Mouse (Mus musculus): ENCODE measurements at regions not wholly inside any gene's neighbourhood (a gene's known extent, or its start where the extent isn't known, plus 50 kb on each side); places are given as distances from the start of the nearest gene placed in this dataset.
"Not testable (repeated sequence)": the region's sequence is repeated elsewhere in the genome, so short reads cannot be mapped to it uniquely, and the experiment has no call there.

GRCm38 (mm10) chr6:24384193-24384888 is 130.5 kb downstream of the Iqub start:
- in situ Hi-C loops (cut with MseI, MboI) = no loop called here

- in situ Hi-C loops (cut with MseI, MboI) = no loop called here
These were observed 135.0 kb downstream of the Iqub start for GRCm38 (mm10) chr6:24379859-24380258.

- in situ Hi-C loops (cut with MseI, MboI) = no loop called here
These were observed 138.1 kb downstream of the Iqub start for GRCm38 (mm10) chr6:24376728-24377127.

GRCm38 (mm10) chr6:24373161-24373560 is 141.7 kb downstream of the Iqub start:
- in situ Hi-C loops (cut with MseI, MboI) = loop anchor here (25.0 kb wide), 2 partner anchors 336 to 886 kb away; no protein-coding TSS in a partner anchor

GRCm38 (mm10) chr6:24371680-24372079 is 143.2 kb downstream of the Iqub start:
- in situ Hi-C loops (cut with MseI, MboI) = loop anchor here (25.0 kb wide), 2 partner anchors 334 to 884 kb away; no protein-coding TSS in a partner anchor

- in situ Hi-C loops (cut with MseI, MboI) = loop anchor here (25.0 kb wide), 2 partner anchors 314 to 864 kb away; no protein-coding TSS in a partner anchor
These were observed 164.0 kb downstream of the Iqub start for GRCm38 (mm10) chr6:24350882-24351281.

GRCm38 (mm10) chr6:24348481-24349062 is 166.3 kb downstream of the Iqub start:
- in situ Hi-C loops (cut with MseI, MboI) = no loop called here

- in situ Hi-C loops (cut with MseI, MboI) = no loop called here
These were observed 167.0 kb downstream of the Iqub start for GRCm38 (mm10) chr6:24347745-24348480.

GRCm38 (mm10) chr6:24342471-24342870 is 172.4 kb downstream of the Iqub start:
- in situ Hi-C loops (cut with MseI, MboI) = no loop called here

GRCm38 (mm10) chr6:24342056-24342455 is 172.8 kb downstream of the Iqub start:
- in situ Hi-C loops (cut with MseI, MboI) = no loop called here

GRCm38 (mm10) chr6:24340107-24340506 is 172.2 kb upstream of the Slc13a1 start:
- in situ Hi-C loops (cut with MseI, MboI) = not testable (repeated sequence)

- in situ Hi-C loops (cut with MseI, MboI) = no loop called here
These were observed 157.3 kb upstream of the Slc13a1 start for GRCm38 (mm10) chr6:24325215-24325614.

- in situ Hi-C loops (cut with MseI, MboI) = no loop called here
These were observed 156.8 kb upstream of the Slc13a1 start for GRCm38 (mm10) chr6:24324718-24325117.

- in situ Hi-C loops (cut with MseI, MboI) = no loop called here
These were observed 154.5 kb upstream of the Slc13a1 start for GRCm38 (mm10) chr6:24322371-24322770.

- in situ Hi-C loops (cut with MseI, MboI) = no loop called here
These were observed 151.0 kb upstream of the Slc13a1 start for GRCm38 (mm10) chr6:24318862-24319261.

GRCm38 (mm10) chr6:24310675-24311074 is 142.8 kb upstream of the Slc13a1 start:
- in situ Hi-C loops (cut with MseI, MboI) = no loop called here

- in situ Hi-C loops (cut with MseI, MboI) = no loop called here
These were observed 141.9 kb upstream of the Slc13a1 start for GRCm38 (mm10) chr6:24309810-24310209.

- in situ Hi-C loops (cut with MseI, MboI) = no loop called here
These were observed 133.8 kb upstream of the Slc13a1 start for GRCm38 (mm10) chr6:24301681-24302080.

GRCm38 (mm10) chr6:24301146-24301545 is 133.3 kb upstream of the Slc13a1 start:
- in situ Hi-C loops (cut with MseI, MboI) = no loop called here

- in situ Hi-C loops (cut with MseI, MboI) = no loop called here
These were observed 130.8 kb upstream of the Slc13a1 start for GRCm38 (mm10) chr6:24298562-24299212.

GRCm38 (mm10) chr6:24288757-24289156 is 120.9 kb upstream of the Slc13a1 start:
- in situ Hi-C loops (cut with MseI, MboI) = not testable (repeated sequence)

GRCm38 (mm10) chr6:24272821-24273220 is 104.9 kb upstream of the Slc13a1 start:
- in situ Hi-C loops (cut with MseI, MboI) = no loop called here

All from mouse trophoblast stem cell (cell line).